ENCODE assay signal across 8 mouse cellular contexts in the genomic region with DNA sequence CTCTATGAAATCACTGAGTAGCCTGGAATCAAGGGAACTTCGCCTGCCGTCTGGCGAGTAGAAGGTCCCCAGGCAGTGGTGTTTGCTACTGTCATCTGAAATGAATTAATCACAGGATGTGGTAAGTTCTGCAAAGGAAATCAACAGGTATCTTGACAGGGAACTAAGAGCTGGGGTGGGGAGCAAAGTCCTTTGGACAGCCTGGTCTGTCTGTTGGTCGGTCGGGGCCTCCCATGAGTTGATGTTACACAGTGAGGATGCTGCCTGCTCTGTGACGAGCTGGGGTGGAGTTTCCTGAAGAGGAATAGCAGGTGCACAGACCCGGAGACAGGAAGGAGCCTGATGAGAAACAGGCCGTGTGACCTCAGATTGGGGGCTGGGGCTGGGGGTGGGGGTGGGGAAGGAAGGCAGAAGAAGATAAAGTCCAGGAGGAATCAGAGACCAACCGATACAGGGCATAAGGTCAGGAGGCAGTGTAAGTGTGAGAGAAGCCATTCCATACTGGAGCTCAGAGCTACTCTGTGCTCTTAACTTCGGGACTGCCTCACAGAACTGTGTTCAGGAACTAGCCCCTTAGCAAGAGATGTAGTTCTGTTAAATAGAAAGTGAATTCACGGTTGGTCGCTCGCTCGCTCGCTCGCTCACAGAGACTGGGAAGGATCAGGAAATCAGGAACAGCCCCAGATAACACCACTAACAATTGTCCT.
DNase-seq lines count a peak whose midpoint lies in the region; ATAC-seq lines count a peak whose summit lies in the region.

No protein-coding gene starts in this region.

- H3K36me3 ChIP-seq in hindbrain, embryonic 10.5 days: no peaks in the 10 kb centered on the region
- no peaks in the 10 kb centered on the region for H3K36me3 ChIP-seq in hindbrain, embryonic 12.5 days
- H3K36me3 ChIP-seq in heart, embryonic 13.5 days: no peaks in the 10 kb centered on the region
- H3K36me3 ChIP-seq in limb, embryonic 12.5 days: no peaks in the 10 kb centered on the region
- H3K36me3 ChIP-seq in forebrain, embryonic 12.5 days (replicated peaks): no peaks in the 10 kb centered on the region

- H3K27ac ChIP-seq in hindbrain, embryonic 10.5 days: peak overlapping the region; percentile 68
- H3K27ac ChIP-seq in hindbrain, embryonic 12.5 days: no peak overlapping the region
- peak overlapping the region; percentile 80 for H3K27ac ChIP-seq in heart, embryonic 13.5 days (replicated peaks)
- peak overlapping the region; percentile 73; the same call in 1 of the 2 replicates for H3K27ac ChIP-seq in limb, embryonic 12.5 days
- H3K27ac ChIP-seq in forebrain, embryonic 12.5 days: no peak overlapping the region

- peaks cover 25% of the 10 kb centered on the region for H3K4me1 ChIP-seq in hindbrain, embryonic 10.5 days (replicated peaks)
- peaks cover 17% of the 10 kb centered on the region for H3K4me1 ChIP-seq in hindbrain, embryonic 12.5 days
- peaks cover 49% of the 10 kb centered on the region for H3K4me1 ChIP-seq in heart, embryonic 13.5 days
- peaks cover 24% of the 10 kb centered on the region for H3K4me1 ChIP-seq in limb, embryonic 12.5 days (replicated peaks)
- H3K4me1 ChIP-seq in forebrain, embryonic 12.5 days: peaks cover 16% of the 10 kb centered on the region

- 50% methylated on average over 16 of the region's 16 CpGs for WGBS in hindbrain, embryonic 10.5 days
- WGBS in hindbrain, embryonic 12.5 days: 54% methylated on average over 16 of the region's 16 CpGs
- WGBS in heart, embryonic 13.5 days: 27% methylated on average over 16 of the region's 16 CpGs
- 15% methylated on average over 16 of the region's 16 CpGs for WGBS in limb, embryonic 12.5 days
- 59% methylated on average over 16 of the region's 16 CpGs for WGBS in forebrain, embryonic 12.5 days

- H3K27me3 ChIP-seq in hindbrain, embryonic 10.5 days (ENCODE audit: insufficient read depth, poor library complexity, severe bottlenecking): no peaks in the 10 kb centered on the region
- no peaks in the 10 kb centered on the region for H3K27me3 ChIP-seq in hindbrain, embryonic 12.5 days
- no peaks in the 10 kb centered on the region for H3K27me3 ChIP-seq in heart, embryonic 13.5 days (replicated peaks)
- H3K27me3 ChIP-seq in limb, embryonic 12.5 days: no peaks in the 10 kb centered on the region
- H3K27me3 ChIP-seq in forebrain, embryonic 12.5 days: no peaks in the 10 kb centered on the region

- no peak overlapping the region for H3K4me3 ChIP-seq in hindbrain, embryonic 10.5 days
- no peak overlapping the region for H3K4me3 ChIP-seq in hindbrain, embryonic 12.5 days
- no peak overlapping the region for H3K4me3 ChIP-seq in heart, embryonic 13.5 days
- H3K4me3 ChIP-seq in limb, embryonic 12.5 days (replicated peaks): no peak overlapping the region
- no peak overlapping the region for H3K4me3 ChIP-seq in forebrain, embryonic 12.5 days (replicated peaks)

- no peak for ATAC-seq in hindbrain, embryonic 12.5 days (ENCODE audit: low FRiP score)
- ATAC-seq in heart, embryonic 13.5 days (ENCODE audit: extremely low read depth, insufficient number of reproducible peaks, low FRiP score, low TSS enrichment): no peak; the same call in 1 of the 2 replicates
- peak; percentile 21; the same call in 1 of the 2 replicates for ATAC-seq in limb, embryonic 12.5 days (ENCODE audit: insufficient number of reproducible peaks, insufficient read depth, low FRiP score, low TSS enrichment, low read depth)
- peak; percentile 79 for ATAC-seq in neutrophil, adult 5-6 weeks (ENCODE audit: extremely low read depth, insufficient number of reproducible peaks, low FRiP score, poor library complexity, severe bottlenecking)
- no peak for ATAC-seq in forebrain, embryonic 12.5 days (ENCODE audit: low FRiP score)

- H3K4me2 ChIP-seq in hindbrain, embryonic 12.5 days (replicated peaks): no peak overlapping the region
- peak overlapping the region; percentile 53 for H3K4me2 ChIP-seq in heart, embryonic 13.5 days
- peak overlapping the region; percentile 1; the same call in 1 of the 2 replicates for H3K4me2 ChIP-seq in limb, embryonic 12.5 days
- H3K4me2 ChIP-seq in forebrain, embryonic 12.5 days: no peak overlapping the region

- DNase-seq in hindbrain, embryonic 10.5 days (ENCODE audit: low spot score): no peak
- no peak for DNase-seq in urinary bladder, postnatal 25 days (ENCODE audit: low spot score)
- no peak for DNase-seq in c-Kit-positive CD71-positive TER-119-positive erythroid progenitor cells, embryonic 14.5 days (ENCODE audit: low spot score)

- no peaks in the 10 kb centered on the region for H3K9me3 ChIP-seq in hindbrain, embryonic 10.5 days
- H3K9me3 ChIP-seq in hindbrain, embryonic 12.5 days (replicated peaks): no peaks in the 10 kb centered on the region
- no peaks in the 10 kb centered on the region for H3K9me3 ChIP-seq in heart, embryonic 13.5 days
- no peaks in the 10 kb centered on the region for H3K9me3 ChIP-seq in limb, embryonic 12.5 days
- no peaks in the 10 kb centered on the region for H3K9me3 ChIP-seq in forebrain, embryonic 12.5 days

- H3K9ac ChIP-seq in hindbrain, embryonic 12.5 days: no peak overlapping the region
- H3K9ac ChIP-seq in heart, embryonic 13.5 days: peak overlapping the region; percentile 2; the same call in 1 of the 2 replicates
- H3K9ac ChIP-seq in limb, embryonic 12.5 days (replicated peaks): no peak overlapping the region
- H3K9ac ChIP-seq in forebrain, embryonic 12.5 days: no peak overlapping the region

Comparison
In these comparisons a context has a peak if more than half of its experiments do, and no peak if none do; other contexts are left out.
1. H3K27ac ChIP-seq: peak in hindbrain, embryonic 10.5 days (single experiment), heart, embryonic 13.5 days (single experiment) and limb, embryonic 12.5 days (single experiment); none in hindbrain, embryonic 12.5 days (single experiment) and forebrain, embryonic 12.5 days (single experiment).
2. ATAC-seq: peak in limb, embryonic 12.5 days (single experiment) and neutrophil, adult 5-6 weeks (single experiment); none in hindbrain, embryonic 12.5 days (single experiment), heart, embryonic 13.5 days (single experiment) and forebrain, embryonic 12.5 days (single experiment).
3. H3K4me2 ChIP-seq: peak in heart, embryonic 13.5 days (single experiment) and limb, embryonic 12.5 days (single experiment); none in hindbrain, embryonic 12.5 days (single experiment) and forebrain, embryonic 12.5 days (single experiment).